Mouse (Mus musculus) CD4-positive, CD25-positive, alpha-beta regulatory T cell, adult 2 months (primary cell): ENCODE results near the gene Ccdc182.

Source experiments
- DNase-seq: peaks from one replicate; pipeline ENCODE4 v3.0.0-alpha.2; 2012; ENCODE audit warnings: low read depth, low spot score

The Ccdc182 gene

GRCm38 (mm10) chr11:88327016-88327415 lies 33.2 kb downstream of the Ccdc182 start:
- no peak for DNase-seq

DNA sequence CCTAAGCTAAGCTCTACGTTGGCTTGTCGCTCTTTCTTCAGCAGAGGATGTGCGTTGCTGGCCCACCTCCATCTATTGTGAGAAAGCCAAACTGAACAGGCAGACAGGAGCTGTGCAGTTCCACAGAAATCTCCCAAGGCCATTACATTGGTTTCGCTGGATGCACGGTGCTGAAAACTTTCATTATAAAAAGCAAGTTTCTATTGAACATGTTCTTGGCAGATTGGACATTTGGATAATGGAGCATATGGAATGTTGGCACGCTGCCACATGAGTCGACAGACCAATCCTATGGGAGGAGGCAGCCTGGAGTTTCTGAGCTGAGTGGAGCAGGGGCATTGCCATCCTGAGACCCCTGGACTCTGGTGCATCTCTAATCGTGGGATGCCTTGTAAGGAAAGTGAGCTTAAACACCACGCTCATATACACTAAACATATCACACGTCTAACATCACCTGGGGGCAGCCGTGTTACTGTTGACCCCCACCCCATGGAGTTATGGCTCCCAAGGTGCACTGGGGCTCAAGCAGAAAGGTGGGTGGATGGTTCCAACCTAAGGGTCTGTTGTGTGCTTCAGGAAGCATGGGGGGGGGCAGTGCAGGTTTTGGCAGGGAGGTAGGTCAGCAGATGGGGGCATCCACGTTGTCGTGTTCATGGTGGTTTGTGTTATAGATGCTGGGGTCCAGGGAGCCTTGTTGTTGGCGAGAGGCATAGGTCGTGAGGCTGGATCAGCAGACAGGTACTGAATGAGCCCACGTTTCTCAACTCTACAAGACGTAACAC lies 35.1 kb downstream of the Ccdc182 start:
- no peak for DNase-seq

- no peak for DNase-seq
Measured at GRCm38 (mm10) chr11:88330799-88331198, 36.9 kb downstream of the Ccdc182 start.

DNA sequence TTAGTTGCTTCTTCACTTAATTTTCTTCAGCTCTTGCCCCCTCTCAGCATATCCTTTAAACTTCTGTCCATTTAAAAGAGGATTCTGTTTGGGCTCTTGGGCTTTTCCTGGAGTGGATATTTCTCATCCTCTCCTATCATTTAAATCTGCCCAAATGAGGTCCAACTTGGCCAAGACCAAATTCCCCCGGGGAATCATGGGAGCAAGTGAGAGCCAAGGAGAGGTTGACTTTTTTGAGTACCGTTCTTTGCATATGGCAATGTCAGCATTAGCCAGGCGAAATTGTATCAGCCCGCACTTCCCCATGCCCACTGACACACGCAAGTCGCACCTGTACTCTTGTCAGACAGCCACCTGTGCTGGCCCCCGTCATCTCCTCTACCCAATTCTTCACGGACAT lies 37.9 kb downstream of the Ccdc182 start:
- no peak for DNase-seq

GRCm38 (mm10) chr11:88332309-88332934 lies 38.6 kb downstream of the Ccdc182 start:
- no peak for DNase-seq

DNA sequence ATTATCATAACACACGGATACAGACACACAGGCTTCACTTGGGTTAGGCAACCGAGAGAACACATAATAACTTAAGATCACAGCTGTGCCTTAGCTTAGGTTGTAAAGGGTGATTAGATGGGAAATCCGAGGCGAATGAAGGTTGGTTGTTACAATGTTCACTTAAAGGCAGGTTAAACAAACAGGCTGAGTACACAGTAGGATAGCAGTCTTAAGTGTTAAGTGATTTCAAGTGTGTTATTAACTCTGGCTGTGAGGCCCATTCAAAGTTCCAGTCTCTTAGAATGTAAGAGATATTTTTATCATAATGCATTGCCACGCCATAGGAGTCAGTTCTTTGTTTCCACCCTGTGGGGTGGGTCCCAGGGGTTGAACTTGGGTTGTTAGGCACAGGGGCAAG lies 41.0 kb downstream of the Ccdc182 start:
- no peak for DNase-seq

- DNase-seq = no peak
Measured at GRCm38 (mm10) chr11:88337926-88338325, 44.1 kb downstream of the Ccdc182 start.
